Mouse (Mus musculus) heart, embryonic 12.5 days (tissue): ENCODE results near the gene Gale. TPM values are rescaled to one million over a fixed set of nuclear protein-coding genes. Genes with fewer than 3 reads are reported as not detected.

Experiments
- ATAC-seq: fragments of 200-750 bp; cut with Nextera tagmentation; 2 replicates; pipeline ENCODE4 v1.8.0; 2017; ENCODE audit warnings: moderate TSS enrichment, moderate library complexity; ENCODE audit not compliant: insufficient number of reproducible peaks, low FRiP score
- H3K27ac ChIP-seq: fragments of 300-500 bp; sonication (generic); 2 replicates; pipeline ENCODE4 v1.5.1; 2016; ENCODE audit warnings: mild to moderate bottlenecking, moderate library complexity; ENCODE audit not compliant: poor library complexity, severe bottlenecking
- H3K27me3 ChIP-seq: fragments of 300-500 bp; sonication (generic); replicated peaks from 2 replicates; pipeline ENCODE4 v1.6.1; 2016; ENCODE audit warnings: mild to moderate bottlenecking, moderate library complexity
- H3K36me3 ChIP-seq: fragments of 300-500 bp; sonication (generic); 2 replicates; pipeline ENCODE4 v1.6.1; 2016; ENCODE audit warnings: mild to moderate bottlenecking, moderate library complexity
- H3K4me1 ChIP-seq: fragments of 300-500 bp; sonication (generic); replicated peaks from 2 replicates; pipeline ENCODE4 v1.6.1; 2016; ENCODE audit warnings: mild to moderate bottlenecking
- H3K4me2 ChIP-seq: fragments of 300-500 bp; sonication (generic); 2 replicates; pipeline ENCODE4 v1.6.1; 2016; ENCODE audit warnings: mild to moderate bottlenecking, moderate library complexity
- H3K4me3 ChIP-seq: fragments of 300-500 bp; sonication (generic); 2 replicates; pipeline ENCODE4 v1.5.1; 2016; ENCODE audit warnings: mild to moderate bottlenecking
- H3K9ac ChIP-seq: fragments of 300-500 bp; sonication (generic); 2 replicates; pipeline ENCODE4 v1.6.1; 2016; ENCODE audit warnings: mild to moderate bottlenecking, moderate library complexity
- H3K9me3 ChIP-seq: fragments of 300-500 bp; sonication (generic); replicated peaks from 2 replicates; pipeline ENCODE4 v1.6.1; 2016; ENCODE audit warnings: mild to moderate bottlenecking, moderate library complexity
- WGBS: fragments of 180-500 bp; shearing (Covaris S2); methylation state at CpG from one replicate; pipeline ENCODE4 v1.1.7; 2016; 5-methylcytosine and 5-hydroxymethylcytosine counted together
- polyA plus RNA-seq: library from polyadenylated mRNA; unstranded; fragments of >200 nt; fragmentation: Nextera tagmentation; extraction: Ambion mirVana; gene quantifications from 2 replicates; pipeline ENCODE4 v1.2.1, GENCODE M21; 2016

Gene Gale
- polyA plus RNA-seq, 1 experiment from 2014 or later = 28.8 TPM

- ATAC-seq = no peak
- no peaks in the 10 kb centered on the region for H3K9me3 ChIP-seq
- H3K4me3 ChIP-seq = no peak overlapping the region
- no peaks in the 10 kb centered on the region for H3K4me1 ChIP-seq
- no peak overlapping the region for H3K4me2 ChIP-seq
- WGBS = 85% methylated on average over 4 of the region's 4 CpGs
- no peaks in the 10 kb centered on the region for H3K27me3 ChIP-seq
- H3K9ac ChIP-seq = no peak overlapping the region
- H3K36me3 ChIP-seq = peaks cover 80% of the 10 kb centered on the region
- H3K27ac ChIP-seq = no peak overlapping the region
Measured at GRCm38 (mm10) chr4:136010586-136010985, 47.1 kb downstream of the Gale start.

GRCm38 (mm10) chr4:136016059-136016602 lies 52.6 kb downstream of the Gale start:
- H3K4me2 ChIP-seq = no peak overlapping the region
- no peak overlapping the region for H3K4me3 ChIP-seq
- no peak overlapping the region for H3K27ac ChIP-seq
- H3K9me3 ChIP-seq = no peaks in the 10 kb centered on the region
- H3K27me3 ChIP-seq = no peaks in the 10 kb centered on the region
- WGBS = 84% methylated on average over 3 of the region's 3 CpGs
- H3K4me1 ChIP-seq = peaks cover 18% of the 10 kb centered on the region
- H3K9ac ChIP-seq = no peak overlapping the region
- no peak for ATAC-seq
- peaks cover 29% of the 10 kb centered on the region for H3K36me3 ChIP-seq

Other genes starting within 250 kb of the Gale start
- gene Il22ra1, start 235.6 kb upstream of the Gale start, polyA plus RNA-seq = not detected in 2 replicates
- 0.08 and 0.17 TPM in 2 replicates for gene Myom3, start 204.0 kb upstream of the Gale start, polyA plus RNA-seq
- 178 and 189 TPM in 2 replicates for gene Srsf10, start 108.0 kb upstream of the Gale start, polyA plus RNA-seq
- 124 and 131 TPM in 2 replicates for gene Pnrc2, start 89.9 kb upstream of the Gale start, polyA plus RNA-seq
- gene Cnr2, start 68.3 kb upstream of the Gale start, polyA plus RNA-seq = 0.46 and 0.70 TPM in 2 replicates
- gene Fuca1, start 43.0 kb upstream of the Gale start, polyA plus RNA-seq = 36.4 and 41.7 TPM in 2 replicates
- 70.4 and 74.5 TPM in 2 replicates for gene Hmgcl, start 17.3 kb upstream of the Gale start, polyA plus RNA-seq
- gene Lypla2, start 8.9 kb downstream of the Gale start, polyA plus RNA-seq = 73.0 and 77.4 TPM in 2 replicates
- 47.2 and 49.1 TPM in 2 replicates for gene Pithd1, start 23.5 kb downstream of the Gale start, polyA plus RNA-seq
- 35.3 and 36.8 TPM in 2 replicates for gene Eloa, start 58.0 kb downstream of the Gale start, polyA plus RNA-seq
- 257 and 262 TPM in 2 replicates for gene Rpl11, start 89.7 kb downstream of the Gale start, polyA plus RNA-seq
- gene Id3, start 179.8 kb downstream of the Gale start, polyA plus RNA-seq = 320 and 321 TPM in 2 replicates
- gene E2f2, start 208.7 kb downstream of the Gale start, polyA plus RNA-seq = 8.1 and 9.3 TPM in 2 replicates
- gene Asap3, start 242.6 kb downstream of the Gale start, polyA plus RNA-seq = 2.9 and 3.4 TPM in 2 replicates